Mouse (Mus musculus) right cerebral cortex, postnatal 25 days (tissue): ENCODE results near the gene Ncam1.

Experiments used
- DNase-seq: peaks from one replicate; pipeline ENCODE4 v3.0.0; 2022

Ncam1 gene

DNA sequence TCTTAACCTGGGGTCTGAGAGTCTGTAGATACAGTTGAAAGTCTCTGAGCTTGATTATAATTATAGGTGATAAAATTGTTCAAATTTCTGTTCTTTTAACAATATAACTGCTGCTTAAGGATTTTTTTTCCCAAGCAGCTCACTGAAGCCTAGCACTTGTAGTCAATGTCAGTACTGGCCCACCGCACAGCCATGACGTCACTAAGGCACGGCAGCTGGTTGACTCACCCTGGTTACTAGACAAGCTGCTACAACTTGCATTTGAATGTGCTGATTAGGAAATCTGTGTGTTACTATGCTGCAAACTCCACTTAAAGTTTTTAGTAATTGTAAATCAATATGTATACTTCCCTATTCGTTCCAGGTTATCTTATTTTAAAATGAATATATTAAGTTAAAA, 308.1 kb downstream of the Ncam1 start:
- no peak for DNase-seq

DNA sequence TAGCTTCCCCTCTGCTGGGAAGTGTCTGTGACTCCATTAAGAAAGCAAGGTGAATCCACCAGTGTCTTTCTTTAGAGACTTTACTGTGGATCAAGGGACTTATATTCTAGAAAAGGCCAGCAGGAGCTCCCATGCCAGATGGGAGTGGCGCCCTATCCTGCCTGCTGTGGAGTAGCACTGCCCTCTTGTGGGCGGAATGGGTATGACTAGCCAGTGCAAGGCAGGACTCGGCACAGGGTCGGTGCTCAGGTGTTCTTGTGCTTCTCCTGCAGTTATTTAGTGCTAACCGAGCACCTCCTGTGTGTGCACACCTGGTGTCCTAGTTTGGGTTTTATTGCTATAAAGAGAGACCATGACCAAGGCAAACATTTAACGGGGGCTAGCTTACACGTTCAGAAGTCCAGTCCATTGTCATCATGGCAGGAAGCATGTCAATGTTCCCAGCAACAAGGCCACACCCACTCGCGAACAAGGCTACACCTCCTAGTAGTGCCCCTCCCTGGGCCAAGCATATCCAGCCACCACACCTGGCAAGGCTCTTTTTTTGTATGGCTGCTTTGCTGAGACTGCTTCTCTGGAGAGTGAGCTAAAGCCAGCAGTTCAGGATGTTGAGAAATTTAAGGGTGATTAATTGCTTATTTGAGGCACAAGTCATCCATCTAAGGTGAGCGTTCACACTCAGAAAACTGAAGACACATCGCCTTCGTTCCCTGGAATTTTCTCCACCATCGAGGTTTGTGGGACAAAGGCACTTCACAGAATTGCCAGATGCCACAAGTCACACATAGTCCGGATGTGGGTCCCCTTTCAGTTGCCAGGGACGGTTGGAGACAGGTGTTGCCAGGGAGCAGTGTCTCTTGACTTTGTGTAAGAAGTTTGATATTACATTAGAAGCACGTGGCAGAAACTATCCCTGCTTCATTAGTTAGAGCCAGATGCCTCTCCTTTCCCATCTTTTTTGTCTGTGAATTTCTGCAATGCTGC, 309.5 kb downstream of the Ncam1 start:
- DNase-seq, result peak; percentile 79

DNA sequence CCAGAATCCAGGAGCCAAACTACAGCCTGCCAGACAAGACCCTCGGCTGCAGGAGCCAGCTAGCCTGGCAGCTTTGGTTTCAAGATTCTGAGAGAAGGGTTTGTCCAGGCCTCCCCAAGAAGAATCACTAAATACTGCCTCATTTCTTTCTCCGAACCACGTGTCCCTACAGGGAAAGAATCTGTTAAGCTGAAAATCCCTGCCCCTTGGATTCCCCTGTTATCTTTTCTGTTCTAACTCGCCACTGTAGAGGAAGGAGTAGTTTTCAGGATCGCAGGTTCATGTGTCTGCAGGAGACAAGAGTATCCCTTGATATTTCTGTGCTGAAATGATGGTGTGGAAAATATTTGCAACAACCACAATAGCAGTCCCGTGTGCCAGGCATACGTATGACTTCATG, 310.5 kb downstream of the Ncam1 start:
- no peak for DNase-seq

DNA sequence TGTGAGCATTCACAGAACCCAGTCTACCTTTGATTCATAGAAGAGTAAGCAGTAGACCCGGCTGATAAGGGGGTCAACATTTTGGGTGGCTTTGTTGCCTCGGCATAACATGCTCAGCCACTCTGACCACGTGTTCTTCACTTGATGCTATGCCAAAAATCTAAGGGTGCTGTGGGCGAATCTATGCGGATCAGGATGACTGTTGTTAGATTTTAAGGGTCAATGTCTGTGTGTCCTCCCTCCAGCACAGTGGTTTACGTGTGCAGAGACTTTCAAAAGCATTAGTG, 311.1 kb downstream of the Ncam1 start:
- no peak for DNase-seq

DNA sequence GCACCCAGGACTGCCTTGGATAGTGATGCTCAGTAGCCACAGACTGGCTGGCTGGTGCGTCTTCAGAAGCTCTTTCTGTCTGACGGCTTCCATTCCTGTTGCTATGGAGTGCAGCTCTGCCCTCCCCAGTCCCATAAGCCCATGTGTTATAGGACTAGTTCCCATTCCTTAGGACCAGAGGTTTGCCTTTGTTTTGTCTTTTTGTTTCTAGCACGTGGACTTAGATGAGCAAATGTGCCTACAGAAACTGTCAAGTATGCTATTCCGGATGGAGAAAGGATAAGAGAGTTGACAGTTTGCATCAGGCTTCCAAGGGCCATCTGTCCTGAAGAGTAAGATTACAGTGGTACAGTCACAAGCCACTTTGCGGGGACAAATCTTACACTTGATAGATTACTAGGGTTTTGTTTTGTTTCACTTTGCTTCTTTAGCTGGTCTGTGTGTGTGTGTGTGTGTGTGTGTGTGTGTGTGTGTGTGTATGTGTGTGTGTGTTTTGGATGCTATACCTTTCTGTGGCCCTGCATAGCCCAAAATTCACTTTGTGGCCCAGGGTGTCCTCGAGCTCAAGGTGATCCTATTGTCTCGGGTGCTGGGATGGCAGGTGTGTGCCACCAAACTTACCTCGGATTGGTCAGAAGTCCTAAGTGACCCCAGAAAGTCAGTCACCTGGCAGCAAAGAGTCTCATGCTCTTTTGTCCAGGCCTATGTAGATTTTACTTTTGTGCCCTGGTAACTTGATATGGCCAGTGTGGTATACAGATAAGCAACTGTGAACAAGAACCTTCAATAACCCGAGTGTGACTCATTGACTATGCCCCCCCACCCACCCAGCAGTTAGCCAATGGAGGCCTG, 311.7 kb downstream of the Ncam1 start:
- no peak for DNase-seq

DNA sequence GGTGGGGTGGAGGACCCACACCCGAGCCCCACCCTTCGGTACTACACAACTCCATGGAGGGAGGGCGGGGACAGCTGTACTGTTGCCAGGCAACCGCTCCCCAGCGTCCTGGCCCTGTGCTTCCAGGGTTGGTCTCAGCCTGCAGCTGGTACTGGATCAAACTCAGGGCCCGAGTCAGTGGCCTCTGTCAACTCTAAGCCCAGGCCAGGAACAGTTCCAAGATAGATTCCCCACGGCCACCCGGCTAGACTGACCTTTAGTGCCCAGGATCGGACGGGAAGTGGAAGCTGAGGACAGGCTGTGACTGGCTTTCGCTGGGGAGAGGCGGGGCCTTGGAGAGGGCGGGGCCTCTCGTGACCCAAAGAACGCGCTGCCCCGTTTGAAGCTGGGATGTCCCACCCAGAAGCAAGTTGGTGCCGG, 312.8 kb downstream of the Ncam1 start, which contains the start of gene Ttc12:
Ttc12 (minus strand) TSS at position 334 of the 420 bp plus-strand sequence.
- peak; percentile 55 for DNase-seq

DNA sequence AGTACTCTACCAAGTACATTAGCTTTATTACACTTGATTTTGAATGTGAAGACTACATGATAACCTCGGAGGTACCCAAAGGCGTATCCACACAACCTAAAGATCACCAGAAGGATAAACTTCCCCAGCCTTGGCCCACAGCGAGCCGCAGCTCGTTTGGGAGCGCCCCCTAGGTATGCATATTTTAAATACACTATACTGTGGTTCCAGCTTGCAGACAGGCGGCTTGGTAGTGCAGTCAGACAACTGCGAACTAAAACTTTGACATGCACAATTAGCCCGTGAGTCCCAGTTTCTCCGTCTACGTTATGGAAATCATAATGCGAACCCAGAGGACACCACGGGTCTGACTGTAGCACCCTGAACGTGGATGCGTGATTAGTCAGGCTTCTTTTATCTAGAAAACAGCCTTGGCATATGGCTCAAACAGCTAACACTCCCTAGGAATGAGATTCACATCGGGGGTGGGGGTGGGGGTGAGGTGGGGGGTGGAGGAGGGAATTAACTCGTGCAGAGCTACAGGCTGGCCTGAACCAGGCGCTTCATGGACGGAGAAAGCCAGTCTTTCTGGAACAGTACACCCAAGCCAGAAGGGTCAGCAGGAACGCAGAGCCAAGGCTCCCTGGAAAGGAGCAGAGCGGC, 313.4 kb downstream of the Ncam1 start:
- no peak for DNase-seq

DNA sequence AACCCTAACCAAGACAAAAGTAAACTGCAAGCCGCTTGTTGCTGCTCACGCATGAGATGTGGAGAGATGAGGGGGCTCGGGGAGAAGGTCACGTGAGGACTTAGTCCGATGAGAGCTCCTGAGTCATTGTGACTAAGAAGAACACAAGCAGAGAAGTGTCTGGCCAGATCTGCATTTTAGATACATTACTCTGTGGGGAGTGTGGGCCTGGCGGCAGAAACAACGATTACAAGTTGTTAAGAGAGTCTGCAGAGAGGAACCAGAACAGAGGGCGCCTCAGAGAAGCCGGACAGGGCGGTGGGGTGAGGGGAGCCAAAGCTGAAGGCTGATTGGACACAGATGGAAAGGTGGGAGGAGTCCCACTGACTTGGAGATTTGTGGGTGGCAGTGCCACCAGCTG, 315.4 kb downstream of the Ncam1 start:
- DNase-seq, result no peak

DNA sequence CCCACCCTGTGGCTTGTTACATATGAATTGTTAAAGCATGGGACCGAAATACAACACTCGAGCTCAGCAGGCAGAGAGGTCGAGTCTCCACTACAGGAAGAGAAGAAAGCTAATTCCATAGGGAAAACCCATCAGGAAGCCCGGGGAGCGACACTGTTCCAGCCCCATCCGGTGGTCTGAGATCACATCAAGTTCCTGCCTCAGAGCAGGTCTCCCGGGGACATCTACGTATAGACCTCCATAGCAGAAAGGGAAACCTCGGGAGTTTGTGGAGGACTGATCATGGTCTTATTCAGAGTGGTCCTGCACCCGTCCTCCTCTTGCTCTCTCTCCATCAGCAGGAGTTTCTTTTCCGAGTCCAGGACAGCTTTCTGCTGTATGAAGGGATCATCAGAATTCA, 326.6 kb downstream of the Ncam1 start:
- DNase-seq, result no peak

DNA sequence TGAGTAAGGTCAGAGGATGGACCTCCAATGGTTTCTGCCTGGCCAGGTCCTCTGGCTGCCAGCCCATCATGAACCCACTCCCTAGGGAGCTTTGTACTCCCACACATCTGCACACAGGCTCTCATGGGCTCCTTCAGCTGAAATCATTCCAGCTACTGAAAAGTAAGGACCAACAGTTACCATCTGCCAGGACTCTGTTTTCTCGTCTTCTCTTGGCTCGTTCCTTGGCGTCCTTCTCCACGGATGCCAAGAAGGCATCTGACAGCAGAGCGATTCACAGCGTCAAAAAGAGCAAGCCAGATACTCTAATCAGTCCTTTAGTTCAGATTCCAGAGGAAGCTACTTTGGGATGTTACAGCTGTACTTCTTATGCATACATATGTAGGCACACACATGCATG, 327.8 kb downstream of the Ncam1 start:
- no peak for DNase-seq

DNA sequence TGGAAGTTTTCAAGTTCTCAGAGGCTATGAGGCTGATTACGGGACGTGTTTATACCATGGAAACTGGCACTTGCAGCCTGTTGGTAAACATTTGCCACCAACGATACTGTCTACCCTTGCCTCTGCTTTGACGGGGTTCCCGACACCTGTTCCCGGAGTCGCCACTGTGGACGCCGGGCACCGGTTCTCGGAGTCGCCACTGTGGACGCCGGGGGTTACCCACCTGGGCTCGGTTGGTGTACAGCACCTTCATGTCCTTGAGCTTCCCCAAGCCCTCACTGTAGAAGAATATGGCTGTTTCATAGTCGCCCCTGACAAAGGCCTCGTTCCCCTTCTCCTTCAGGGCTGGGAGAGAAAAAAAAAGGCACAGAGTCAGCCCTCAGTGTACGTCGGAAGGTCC, 328.7 kb downstream of the Ncam1 start:
- DNase-seq, result no peak

DNA sequence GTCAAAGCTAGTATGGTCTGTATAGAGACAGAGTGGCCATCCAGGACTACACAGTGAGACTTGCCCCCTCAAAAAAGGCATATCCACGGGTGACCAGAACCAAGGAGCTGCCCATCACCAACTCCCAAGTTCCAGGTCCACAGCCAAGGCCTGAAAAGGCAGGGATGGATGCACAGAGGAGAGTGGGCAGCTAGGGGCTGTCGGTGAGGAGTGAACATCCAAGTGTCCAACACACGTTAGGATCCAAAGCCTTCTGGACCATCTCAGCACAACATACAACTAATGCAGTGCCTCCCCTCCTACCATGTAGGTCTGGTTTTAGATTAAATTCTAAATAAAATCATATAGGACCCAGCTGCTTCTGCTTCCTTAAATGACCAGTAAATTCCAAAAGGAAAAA, 342.6 kb downstream of the Ncam1 start:
- DNase-seq, result no peak

DNA sequence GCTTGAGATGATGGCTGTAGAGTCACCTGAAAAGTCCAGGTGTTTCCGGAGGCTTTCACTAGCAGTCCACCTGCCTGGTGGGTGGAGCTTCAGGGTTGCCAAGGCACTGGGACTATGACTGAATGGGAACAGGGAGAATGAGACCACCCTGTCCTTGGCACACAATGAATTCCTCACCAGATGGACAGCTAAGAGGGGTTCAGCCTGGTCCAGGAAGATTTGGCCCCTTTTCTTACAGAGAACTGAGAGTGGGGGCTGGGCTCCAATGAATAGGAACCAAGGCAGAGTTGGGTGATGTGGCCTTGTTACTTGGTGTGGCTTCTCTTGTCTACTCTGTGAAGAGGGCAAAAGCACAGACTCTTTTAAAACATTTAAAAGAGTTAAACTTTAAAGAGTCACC, 346.3 kb downstream of the Ncam1 start:
- DNase-seq, result no peak
